Mouse (Mus musculus): ENCODE measurements at regions not wholly inside any gene's neighbourhood (a gene's known extent, or its start where the extent isn't known, plus 50 kb on each side); places are given as distances from the start of the nearest gene placed in this dataset.

DNA sequence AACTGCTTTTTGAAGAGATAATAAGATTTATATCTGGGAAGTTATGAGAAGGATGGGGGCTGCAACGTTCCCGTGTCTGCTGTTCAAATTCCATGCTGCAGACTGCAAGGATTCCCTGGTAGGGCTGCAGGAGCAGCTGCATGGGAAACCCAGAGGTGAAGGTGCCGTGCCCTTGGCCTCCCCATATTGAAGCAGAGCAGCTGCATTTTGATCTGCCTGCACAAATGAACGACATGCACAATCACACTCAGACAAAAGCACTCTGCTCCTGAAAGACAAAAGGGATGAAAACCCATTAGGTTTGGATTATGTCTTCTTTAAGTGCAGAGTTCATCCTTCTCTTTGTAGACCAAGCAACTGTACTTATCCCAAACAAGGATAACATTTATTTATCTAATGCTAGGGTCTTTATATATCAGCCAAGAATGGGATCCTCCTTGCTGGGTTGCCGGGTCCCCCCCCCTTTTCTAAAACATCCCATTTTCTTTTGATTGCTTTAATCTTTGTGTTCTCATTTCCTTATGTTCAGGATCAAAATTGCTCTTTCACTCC lies 122.3 kb upstream of the Kcnh8 start:
- Histone ChIP-seq H3K27ac (ENCODE audit: control insufficient read depth, insufficient read depth, low read depth, low read length, poor library complexity) (no peak overlapping the region), H3K4me3 (replicated peaks; ENCODE audit: control insufficient read depth, low read depth, low read length) (no peak overlapping the region), H3K4me1 (ENCODE audit: control insufficient read depth, insufficient read depth, low read length) (no peaks in the 10 kb centered on the region)
- 73% methylated on average over 5 of the region's 5 CpGs for WGBS
- TF ChIP-seq CTCF (IDR thresholded peaks at IDR 0.05; ENCODE audit: control insufficient read depth, insufficient read depth, low read length) = no peak
- no peak for TF ChIP-seq POLR2A (IDR thresholded peaks at IDR 0.05; ENCODE audit: borderline replicate concordance, control insufficient read depth, low read depth, low read length)

DNA sequence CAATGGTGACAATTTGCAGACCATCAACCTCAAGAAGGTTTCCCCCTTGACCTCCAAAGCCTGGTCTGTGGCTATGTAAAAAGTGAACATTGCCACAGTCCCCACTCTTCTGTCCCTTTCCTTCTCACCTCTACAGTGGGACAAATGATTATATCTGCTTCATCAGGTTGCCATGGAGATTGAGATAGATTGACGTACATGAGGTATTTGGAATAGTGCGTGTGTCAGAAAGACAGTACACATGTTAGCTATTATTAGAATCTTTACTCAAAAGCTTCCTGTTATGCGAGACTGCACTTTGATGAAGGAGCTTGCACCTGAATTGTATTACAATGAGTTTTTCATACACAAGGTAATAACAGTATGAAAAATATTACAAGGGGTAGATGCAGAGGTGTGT lies 95.7 kb upstream of the Kcnh8 start:
- no peak for TF ChIP-seq CTCF (IDR thresholded peaks at IDR 0.05; ENCODE audit: control insufficient read depth, insufficient read depth, low read length)
- TF ChIP-seq POLR2A (IDR thresholded peaks at IDR 0.05; ENCODE audit: borderline replicate concordance, control insufficient read depth, low read depth, low read length) = no peak
- WGBS = 63% methylated on average over 3 of the region's 3 CpGs

DNA sequence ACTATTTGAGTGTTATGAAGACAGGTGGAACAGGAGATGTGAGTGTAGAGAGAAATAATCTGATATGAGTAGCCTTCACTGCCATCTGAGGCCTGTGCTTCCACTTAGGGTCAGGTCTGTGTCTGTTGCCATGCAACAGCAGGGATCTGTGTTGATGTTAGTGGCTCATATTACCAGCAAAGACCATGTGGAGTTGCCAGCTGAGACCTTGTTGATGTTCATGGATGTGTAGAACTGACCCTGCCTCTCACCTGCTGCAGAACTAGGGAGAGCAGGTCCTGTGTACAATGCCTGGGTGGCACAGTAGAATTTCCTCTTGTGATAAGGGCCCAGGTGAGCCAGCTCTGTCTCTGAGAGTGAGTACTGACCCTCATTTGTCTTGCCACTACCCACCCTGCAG lies 72.2 kb upstream of the Kcnh8 start:
- Histone ChIP-seq H3K27ac (ENCODE audit: control insufficient read depth, insufficient read depth, low read depth, low read length, poor library complexity) (no peak overlapping the region), H3K4me3 (replicated peaks; ENCODE audit: control insufficient read depth, low read depth, low read length) (no peak overlapping the region), H3K4me1 (ENCODE audit: control insufficient read depth, insufficient read depth, low read length) (no peaks in the 10 kb centered on the region)
- TF ChIP-seq POLR2A (IDR thresholded peaks at IDR 0.05; ENCODE audit: borderline replicate concordance, control insufficient read depth, low read depth, low read length) (no peak), CTCF (IDR thresholded peaks at IDR 0.05; ENCODE audit: control insufficient read depth, insufficient read depth, low read length) (no peak)

More for the DNA sequence above, 95.7 kb upstream of the Kcnh8 start:
- Histone ChIP-seq H3K4me3 (replicated peaks; ENCODE audit: control insufficient read depth, low read depth, low read length) (no peak overlapping the region), H3K4me1 (ENCODE audit: control insufficient read depth, insufficient read depth, low read length) (no peaks in the 10 kb centered on the region), H3K27ac (ENCODE audit: control insufficient read depth, insufficient read depth, low read depth, low read length, poor library complexity) (no peak overlapping the region)

Measured in bone marrow, adult 2 months (tissue).